Mouse (Mus musculus) heart, adult 2 months (tissue): ENCODE measurements at regions not wholly inside any gene's neighbourhood (a gene's known extent, or its start where the extent isn't known, plus 50 kb on each side); places are given as distances from the start of the nearest gene placed in this dataset.

Experiments used
- DNase-seq, 2 experiments: peaks; one replicate each; pipeline ENCODE4 v3.0.0; 2021
- H3K27ac ChIP-seq: fragments of 200-600 bp; 2 replicates; pipeline ENCODE4 v1.8.1; 2022
- H3K27me3 ChIP-seq: fragments of 200-500 bp; 2 replicates; pipeline ENCODE4 v1.6.1; 2012; ENCODE audit warnings: mild to moderate bottlenecking, low read length, inconsistent platforms, mixed read lengths; ENCODE audit not compliant: control insufficient read depth, insufficient read depth
- H3K36me3 ChIP-seq: fragments of 200-500 bp; 2 replicates; pipeline ENCODE4 v1.6.1; 2012; ENCODE audit warnings: low read length, inconsistent platforms; ENCODE audit not compliant: control insufficient read depth, insufficient read depth
- H3K4me1 ChIP-seq: fragments of 200-500 bp; 2 replicates; pipeline ENCODE4 v1.6.1; 2011; ENCODE audit warnings: low read length; ENCODE audit not compliant: control insufficient read depth, insufficient read depth
- H3K4me3 ChIP-seq: fragments of 200-600 bp; 2 replicates; pipeline ENCODE4 v1.8.1; 2022
- H3K79me2 ChIP-seq: fragments of 200-500 bp; replicated peaks from 2 replicates; pipeline ENCODE4 v1.6.1; 2012; ENCODE audit warnings: mild to moderate bottlenecking, inconsistent platforms, low read length, moderate library complexity, mixed read lengths; ENCODE audit not compliant: control insufficient read depth, insufficient read depth
- H3K9ac ChIP-seq: fragments of 200-500 bp; 2 replicates; pipeline ENCODE4 v1.6.1; 2012; ENCODE audit warnings: low read depth, mild to moderate bottlenecking, control low read depth, inconsistent platforms, low read length, mixed read lengths
- CTCF ChIP-seq: fragments of 200-600 bp; IDR thresholded peaks from 2 replicates; pipeline ENCODE4 v1.8.1; 2022; ENCODE audit warnings: antibody characterized with exemption, mild to moderate bottlenecking, moderate library complexity
- EP300 ChIP-seq: fragments of 200-500 bp; IDR thresholded peaks from 2 replicates; pipeline ENCODE4 v1.6.1; 2011; ENCODE audit warnings: low read depth, low read length, control low read depth; ENCODE audit not compliant: insufficient read depth
- POLR2A ChIP-seq: fragments of 200-500 bp; IDR thresholded peaks from 2 replicates; pipeline ENCODE4 v1.6.1; 2011; ENCODE audit warnings: mild to moderate bottlenecking, low read depth, low read length, control low read depth; ENCODE audit not compliant: insufficient read depth
- WGBS: fragments of 180-500 bp; shearing (Covaris S2); methylation state at CpG from one replicate; pipeline ENCODE4 v1.1.7; 2018; 5-methylcytosine and 5-hydroxymethylcytosine counted together
- intact Hi-C: fragments of 180-260 bp; cut with DNase I; formaldehyde crosslinking; loops from one replicate; pipeline ENCODE4 v1.15.1; 2025

DNA sequence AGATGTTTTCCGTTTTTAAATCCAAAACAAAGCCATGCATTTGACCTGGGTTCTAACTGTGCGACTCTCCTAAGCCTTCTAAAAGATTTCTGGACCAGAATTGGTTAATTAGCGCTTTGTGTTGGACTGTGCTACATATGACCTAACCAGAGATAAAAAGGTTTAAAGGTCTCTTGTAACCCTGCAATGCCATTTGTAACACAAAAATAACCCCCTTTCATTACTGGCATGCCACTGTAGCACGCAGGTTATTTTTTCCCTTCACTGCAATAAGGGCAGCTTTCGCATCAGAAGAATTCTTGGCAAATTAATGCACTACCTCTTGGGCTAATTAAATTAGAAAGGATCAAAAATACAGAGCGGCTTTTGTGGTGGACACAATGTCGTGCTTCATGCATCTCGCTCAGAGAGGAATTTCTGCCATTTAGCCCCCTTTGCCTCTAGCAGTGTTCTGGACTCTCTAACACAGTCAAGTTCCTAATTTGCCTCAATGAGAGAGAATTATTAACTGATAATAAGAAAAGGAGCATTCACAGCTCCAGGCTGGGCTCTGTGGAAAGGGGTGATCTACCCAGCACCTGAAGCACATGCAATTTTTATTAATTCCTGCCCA lies 239.5 kb upstream of the Zeb2 start:
- Histone ChIP-seq H3K9ac (no peak overlapping the region), H3K36me3 (no peaks in the 10 kb centered on the region), H3K27me3 (no peaks in the 10 kb centered on the region), H3K27ac (no peak overlapping the region), H3K79me2 (no peaks in the 10 kb centered on the region), H3K4me3 (no peak overlapping the region), H3K4me1 (no peaks in the 10 kb centered on the region)
- DNase-seq = no peak
- TF ChIP-seq POLR2A = no peak
- no peak for TF ChIP-seq CTCF
- TF ChIP-seq EP300 = no peak
- WGBS = 73% methylated on average over 8 of the region's 8 CpGs
- intact Hi-C loops = no loop called here

GRCm38 (mm10) chr2:45356021-45356420 lies 238.8 kb upstream of the Zeb2 start:
- TF ChIP-seq EP300 (no peak), CTCF (no peak), POLR2A (no peak)
- intact Hi-C loops = no loop called here
- Histone ChIP-seq H3K27me3 (no peaks in the 10 kb centered on the region), H3K4me1 (no peaks in the 10 kb centered on the region), H3K36me3 (no peaks in the 10 kb centered on the region), H3K4me3 (no peak overlapping the region), H3K79me2 (no peaks in the 10 kb centered on the region), H3K27ac (no peak overlapping the region), H3K9ac (no peak overlapping the region)
- 98% methylated on average over 12 of the region's 12 CpGs for WGBS
- DNase-seq = no peak

- 60% methylated on average over 1 of the region's 1 CpGs for WGBS
- Histone ChIP-seq H3K9ac (no peak overlapping the region), H3K4me1 (no peaks in the 10 kb centered on the region), H3K27me3 (no peaks in the 10 kb centered on the region), H3K36me3 (no peaks in the 10 kb centered on the region), H3K27ac (no peak overlapping the region), H3K79me2 (no peaks in the 10 kb centered on the region), H3K4me3 (no peak overlapping the region)
- DNase-seq = no peak
- intact Hi-C loops = no loop called here
- TF ChIP-seq POLR2A = no peak
- no peak for TF ChIP-seq CTCF
- no peak for TF ChIP-seq EP300
Measured at GRCm38 (mm10) chr2:45351529-45352133, 234.4 kb upstream of the Zeb2 start.

DNA sequence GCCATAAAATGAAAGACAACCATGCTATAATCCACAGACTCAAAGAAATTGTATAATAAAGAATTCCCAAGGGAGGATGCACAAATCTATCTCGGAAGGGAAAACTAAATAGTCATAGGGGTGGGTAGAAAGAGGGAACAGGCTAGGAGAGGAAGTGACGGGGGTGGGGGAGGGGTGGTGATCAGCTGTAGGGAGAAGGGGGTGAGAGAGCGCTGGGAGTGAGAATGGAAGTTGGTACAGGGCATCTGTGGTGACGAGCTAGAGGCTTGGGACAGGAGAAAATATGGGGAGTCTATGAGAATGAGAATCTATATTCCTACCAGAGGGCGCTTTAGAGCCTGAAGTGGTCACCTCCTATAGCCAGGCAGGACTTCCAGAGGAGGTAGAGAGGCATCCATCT lies 229.2 kb upstream of the Zeb2 start:
- TF ChIP-seq CTCF (no peak), POLR2A (no peak), EP300 (no peak)
- H3K4me3 ChIP-seq = no peak overlapping the region
- H3K27me3 ChIP-seq = no peaks in the 10 kb centered on the region
- no peak overlapping the region for H3K9ac ChIP-seq
- intact Hi-C loops = no loop called here
- 72% methylated on average over 5 of the region's 5 CpGs for WGBS
- H3K79me2 ChIP-seq = no peaks in the 10 kb centered on the region
- H3K36me3 ChIP-seq = no peaks in the 10 kb centered on the region
- DNase-seq = no peak
- no peak overlapping the region for H3K27ac ChIP-seq
- no peaks in the 10 kb centered on the region for H3K4me1 ChIP-seq

DNA sequence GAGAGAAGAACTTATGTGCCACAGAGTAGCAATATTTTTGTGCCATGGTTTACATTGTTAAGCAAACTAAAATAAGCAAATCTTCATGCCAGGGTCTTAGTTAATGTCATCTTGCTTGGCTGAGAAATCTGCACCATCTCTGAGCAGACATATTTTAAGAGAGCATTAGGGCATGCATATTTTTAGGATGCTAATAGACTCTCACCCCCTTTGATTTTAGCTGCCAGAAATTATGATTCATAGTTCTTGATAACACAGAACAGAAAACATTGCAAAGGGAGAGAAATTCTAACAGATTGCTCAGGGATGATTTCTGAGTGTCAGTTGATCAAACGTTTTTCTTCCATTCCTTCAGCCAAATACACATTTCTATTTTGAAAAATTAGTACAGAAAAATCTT lies 222.7 kb upstream of the Zeb2 start:
- Histone ChIP-seq H3K36me3 (no peaks in the 10 kb centered on the region), H3K4me3 (no peak overlapping the region), H3K79me2 (no peaks in the 10 kb centered on the region), H3K27me3 (no peaks in the 10 kb centered on the region), H3K27ac (no peak overlapping the region), H3K4me1 (no peaks in the 10 kb centered on the region), H3K9ac (no peak overlapping the region)
- no peak for DNase-seq
- 53% methylated on average over 1 of the region's 1 CpGs for WGBS
- TF ChIP-seq EP300 (no peak), CTCF (no peak), POLR2A (no peak)
- intact Hi-C loops = no loop called here

GRCm38 (mm10) chr2:45338809-45339208 lies 221.6 kb upstream of the Zeb2 start:
- intact Hi-C loops = no loop called here
- Histone ChIP-seq H3K27ac (no peak overlapping the region), H3K9ac (no peak overlapping the region), H3K36me3 (no peaks in the 10 kb centered on the region), H3K4me3 (no peak overlapping the region), H3K79me2 (no peaks in the 10 kb centered on the region), H3K27me3 (no peaks in the 10 kb centered on the region), H3K4me1 (no peaks in the 10 kb centered on the region)
- TF ChIP-seq POLR2A = no peak
- TF ChIP-seq EP300 = no peak
- TF ChIP-seq CTCF = no peak
- DNase-seq = no peak
